Mouse (Mus musculus) hindbrain, embryonic 12.5 days (tissue): ENCODE data around the gene Pde4b. TPM values are rescaled to one million over a fixed set of nuclear protein-coding genes. Genes with fewer than 3 reads are reported as not detected.

Experiments used
- ATAC-seq: fragments of 200-750 bp; cut with Nextera tagmentation; 2 replicates; pipeline ENCODE4 v1.8.0; 2017; ENCODE audit warnings: moderate TSS enrichment; ENCODE audit not compliant: low FRiP score
- H3K27ac ChIP-seq: fragments of 300-500 bp; sonication (generic); 2 replicates; pipeline ENCODE4 v1.5.1; 2016; ENCODE audit warnings: mild to moderate bottlenecking
- H3K27me3 ChIP-seq: fragments of 300-500 bp; sonication (generic); 2 replicates; pipeline ENCODE4 v1.6.1; 2016; ENCODE audit warnings: mild to moderate bottlenecking
- H3K36me3 ChIP-seq: fragments of 300-500 bp; sonication (generic); 2 replicates; pipeline ENCODE4 v1.6.1; 2016; ENCODE audit warnings: mild to moderate bottlenecking
- H3K4me1 ChIP-seq: fragments of 300-500 bp; sonication (generic); 2 replicates; pipeline ENCODE4 v1.6.1; 2016
- H3K4me2 ChIP-seq: fragments of 300-500 bp; sonication (generic); replicated peaks from 2 replicates; pipeline ENCODE4 v1.6.1; 2016; ENCODE audit warnings: mild to moderate bottlenecking
- H3K4me3 ChIP-seq: fragments of 300-500 bp; sonication (generic); 2 replicates; pipeline ENCODE4 v1.5.1; 2016; ENCODE audit warnings: mild to moderate bottlenecking
- H3K9ac ChIP-seq: fragments of 300-500 bp; sonication (generic); 2 replicates; pipeline ENCODE4 v1.6.1; 2016; ENCODE audit warnings: mild to moderate bottlenecking, moderate library complexity
- H3K9me3 ChIP-seq: fragments of 300-500 bp; sonication (generic); replicated peaks from 2 replicates; pipeline ENCODE4 v1.6.1; 2016; ENCODE audit warnings: mild to moderate bottlenecking
- WGBS: fragments of 180-500 bp; shearing (Covaris S2); methylation state at CpG from one replicate; pipeline ENCODE4 v1.1.7; 2016; 5-methylcytosine and 5-hydroxymethylcytosine counted together
- polyA plus RNA-seq: library from polyadenylated mRNA; unstranded; fragments of >200 nt; fragmentation: Nextera tagmentation; extraction: Ambion mirVana; gene quantifications from 2 replicates; pipeline ENCODE4 v1.2.1, GENCODE M21; 2016

Pde4b gene
- polyA plus RNA-seq, 1 experiment from 2014 or later = 12.5 TPM

GRCm38 (mm10) chr4:102572591-102572990 lies 485.2 kb downstream of the Pde4b start:
- no peak overlapping the region for H3K27ac ChIP-seq
- H3K4me3 ChIP-seq = no peak overlapping the region
- H3K9me3 ChIP-seq = no peaks in the 10 kb centered on the region
- H3K9ac ChIP-seq = no peak overlapping the region
- H3K4me1 ChIP-seq = peaks cover 20% of the 10 kb centered on the region
- H3K4me2 ChIP-seq = no peak overlapping the region
- WGBS = 77% methylated on average over 3 of the region's 3 CpGs
- ATAC-seq = no peak
- H3K27me3 ChIP-seq = peaks cover 7% of the 10 kb centered on the region
- H3K36me3 ChIP-seq = no peaks in the 10 kb centered on the region

- Histone ChIP-seq H3K4me2 (no peak overlapping the region), H3K36me3 (no peaks in the 10 kb centered on the region), H3K27me3 (peaks cover 7% of the 10 kb centered on the region), H3K9me3 (no peaks in the 10 kb centered on the region), H3K9ac (no peak overlapping the region), H3K4me1 (peaks cover 20% of the 10 kb centered on the region), H3K4me3 (no peak overlapping the region), H3K27ac (no peak overlapping the region)
- no peak for ATAC-seq
- 85% methylated on average over 4 of the region's 4 CpGs for WGBS
These were observed 486.0 kb downstream of the Pde4b start for GRCm38 (mm10) chr4:102573361-102573781.

DNA sequence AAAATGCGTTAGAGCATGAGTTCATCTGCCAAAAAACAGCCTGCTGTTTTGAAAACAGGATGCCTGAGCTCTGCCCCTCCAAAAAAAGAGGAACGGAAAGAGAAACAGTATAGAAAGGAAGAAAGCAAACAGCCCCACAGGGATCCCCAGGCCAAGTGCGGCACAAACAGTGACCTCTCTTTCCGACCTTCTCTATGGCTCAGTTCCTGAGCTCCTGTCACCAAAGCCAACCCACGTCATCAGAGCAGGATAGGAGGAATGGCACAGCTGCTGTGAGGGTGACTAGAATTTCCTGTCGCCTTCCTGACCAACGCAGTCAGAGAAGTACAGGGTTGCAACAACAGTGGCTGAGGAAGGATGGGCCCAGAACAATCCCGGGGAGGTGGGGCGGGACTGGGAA lies 486.9 kb downstream of the Pde4b start:
- ATAC-seq = no peak
- Histone ChIP-seq H3K9me3 (no peaks in the 10 kb centered on the region), H3K27ac (no peak overlapping the region), H3K4me3 (no peak overlapping the region), H3K9ac (no peak overlapping the region), H3K27me3 (peaks cover 7% of the 10 kb centered on the region), H3K4me1 (peaks cover 15% of the 10 kb centered on the region), H3K36me3 (no peaks in the 10 kb centered on the region), H3K4me2 (no peak overlapping the region)
- 54% methylated on average over 9 of the region's 9 CpGs for WGBS

DNA sequence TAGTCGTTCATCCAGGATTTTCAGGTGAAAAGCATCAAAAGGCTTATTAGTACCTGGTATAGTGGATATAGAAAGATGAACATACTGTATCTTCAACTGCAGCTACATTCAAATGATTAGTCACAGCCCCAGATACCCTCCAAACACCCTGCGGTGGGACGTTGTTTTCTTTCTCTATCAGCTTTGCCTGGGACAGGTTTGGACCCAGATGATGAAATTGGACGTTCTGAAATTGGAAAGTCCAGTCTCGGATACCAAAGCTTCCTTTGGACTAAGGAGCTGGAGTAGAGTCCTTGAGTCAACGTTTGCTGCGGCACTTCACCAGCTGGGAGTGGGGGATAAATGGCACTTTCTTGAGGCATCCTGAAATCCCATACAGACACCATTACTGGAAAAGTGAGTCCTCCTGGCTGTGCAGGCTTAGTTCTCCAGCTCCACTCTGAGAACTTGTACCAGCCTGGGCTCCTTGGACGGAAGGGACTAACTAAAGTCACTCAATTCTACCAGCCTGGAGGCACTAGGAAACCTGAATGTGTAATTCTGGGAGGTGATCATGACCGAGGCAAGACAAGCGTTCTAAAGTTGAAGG lies 487.4 kb downstream of the Pde4b start:
- Histone ChIP-seq H3K4me2 (no peak overlapping the region), H3K27me3 (peaks cover 7% of the 10 kb centered on the region), H3K9ac (no peak overlapping the region), H3K9me3 (no peaks in the 10 kb centered on the region), H3K36me3 (no peaks in the 10 kb centered on the region), H3K27ac (no peak overlapping the region), H3K4me1 (peaks cover 14% of the 10 kb centered on the region), H3K4me3 (no peak overlapping the region)
- ATAC-seq = no peak
- WGBS = 80% methylated on average over 10 of the region's 10 CpGs

GRCm38 (mm10) chr4:102576109-102576508 lies 488.8 kb downstream of the Pde4b start:
- no peak overlapping the region for H3K27ac ChIP-seq
- no peak overlapping the region for H3K4me2 ChIP-seq
- 86% methylated on average over 6 of the region's 6 CpGs for WGBS
- no peak for ATAC-seq
- no peaks in the 10 kb centered on the region for H3K36me3 ChIP-seq
- no peaks in the 10 kb centered on the region for H3K9me3 ChIP-seq
- H3K9ac ChIP-seq = no peak overlapping the region
- H3K4me1 ChIP-seq = peaks cover 3% of the 10 kb centered on the region; the same call in 1 of the 2 replicates
- peaks cover 7% of the 10 kb centered on the region; the same call in 1 of the 2 replicates for H3K27me3 ChIP-seq
- no peak overlapping the region for H3K4me3 ChIP-seq

GRCm38 (mm10) chr4:102577636-102578035 lies 490.3 kb downstream of the Pde4b start:
- Histone ChIP-seq H3K27me3 (no peaks in the 10 kb centered on the region), H3K9me3 (no peaks in the 10 kb centered on the region), H3K9ac (no peak overlapping the region), H3K4me1 (peaks cover 3% of the 10 kb centered on the region; the same call in 1 of the 2 replicates), H3K36me3 (no peaks in the 10 kb centered on the region), H3K4me2 (no peak overlapping the region), H3K27ac (no peak overlapping the region), H3K4me3 (no peak overlapping the region)
- WGBS = 92% methylated on average over 14 of the region's 14 CpGs
- ATAC-seq = no peak

DNA sequence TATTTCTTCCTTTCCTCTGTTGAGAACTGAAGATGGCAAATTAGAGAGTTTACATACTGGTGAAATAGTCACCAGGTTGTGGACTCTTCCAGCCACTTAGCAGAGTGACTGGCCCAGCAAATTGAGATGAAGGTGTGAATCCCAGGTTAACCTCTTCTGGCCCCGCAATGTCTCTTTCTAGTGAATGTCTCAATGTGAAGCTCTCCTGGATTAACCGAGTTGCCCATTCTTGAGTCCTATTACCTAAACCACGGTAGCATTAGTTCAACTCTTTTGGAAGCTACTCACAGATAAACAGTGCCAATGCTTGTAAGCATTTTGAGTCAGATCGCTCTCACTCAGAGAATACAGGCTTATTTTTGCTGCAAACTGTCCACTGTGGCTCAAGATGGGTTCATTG lies 491.7 kb downstream of the Pde4b start:
- WGBS = 88% methylated on average over 4 of the region's 4 CpGs
- no peak overlapping the region for H3K4me2 ChIP-seq

GRCm38 (mm10) chr4:102579746-102580145 lies 492.4 kb downstream of the Pde4b start:
- 80% methylated on average over 2 of the region's 2 CpGs for WGBS
- Histone ChIP-seq H3K27me3 (no peaks in the 10 kb centered on the region), H3K4me1 (peaks cover 6% of the 10 kb centered on the region), H3K27ac (no peak overlapping the region), H3K36me3 (no peaks in the 10 kb centered on the region), H3K9ac (no peak overlapping the region), H3K4me3 (no peak overlapping the region), H3K4me2 (no peak overlapping the region), H3K9me3 (no peaks in the 10 kb centered on the region)
- no peak for ATAC-seq

More for the DNA sequence above, 491.7 kb downstream of the Pde4b start:
- no peaks in the 10 kb centered on the region for H3K36me3 ChIP-seq
- no peak overlapping the region for H3K27ac ChIP-seq
- H3K4me3 ChIP-seq = no peak overlapping the region
- peaks cover 3% of the 10 kb centered on the region; the same call in 1 of the 2 replicates for H3K4me1 ChIP-seq
- no peaks in the 10 kb centered on the region for H3K9me3 ChIP-seq
- ATAC-seq = no peak
- H3K9ac ChIP-seq = no peak overlapping the region
- H3K27me3 ChIP-seq = no peaks in the 10 kb centered on the region

DNA sequence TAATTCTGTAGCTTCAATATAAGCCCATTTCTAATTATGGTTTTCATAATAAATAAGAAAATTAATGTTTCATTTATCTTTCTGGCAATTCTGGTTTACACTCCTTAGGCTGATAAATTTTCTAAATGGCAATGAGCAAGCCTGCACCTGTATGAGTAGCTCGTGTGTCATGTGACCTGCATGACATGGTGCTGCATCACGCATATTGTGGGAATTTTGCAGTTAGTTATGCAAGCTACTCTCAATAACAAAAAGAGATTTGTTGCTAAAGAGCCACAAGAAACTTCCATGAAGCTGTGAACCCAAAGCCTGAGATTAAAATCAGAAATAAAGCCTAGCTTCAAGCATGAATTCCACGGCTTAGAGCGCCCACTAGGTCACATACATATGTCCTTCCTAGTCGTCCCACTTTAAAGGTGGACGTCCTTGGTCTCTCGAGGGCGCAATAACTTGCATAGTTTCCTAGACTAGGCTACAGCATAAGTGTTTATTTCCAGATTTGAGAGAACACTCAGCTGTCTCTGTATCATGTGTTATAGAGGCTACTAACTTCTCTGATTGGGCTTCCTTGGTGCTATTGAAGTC lies 494.9 kb downstream of the Pde4b start:
- Histone ChIP-seq H3K4me1 (peaks cover 5% of the 10 kb centered on the region), H3K27me3 (no peaks in the 10 kb centered on the region), H3K27ac (no peak overlapping the region), H3K36me3 (no peaks in the 10 kb centered on the region), H3K4me2 (no peak overlapping the region), H3K9me3 (no peaks in the 10 kb centered on the region), H3K9ac (no peak overlapping the region), H3K4me3 (no peak overlapping the region)
- 87% methylated on average over 8 of the region's 8 CpGs for WGBS
- no peak for ATAC-seq

DNA sequence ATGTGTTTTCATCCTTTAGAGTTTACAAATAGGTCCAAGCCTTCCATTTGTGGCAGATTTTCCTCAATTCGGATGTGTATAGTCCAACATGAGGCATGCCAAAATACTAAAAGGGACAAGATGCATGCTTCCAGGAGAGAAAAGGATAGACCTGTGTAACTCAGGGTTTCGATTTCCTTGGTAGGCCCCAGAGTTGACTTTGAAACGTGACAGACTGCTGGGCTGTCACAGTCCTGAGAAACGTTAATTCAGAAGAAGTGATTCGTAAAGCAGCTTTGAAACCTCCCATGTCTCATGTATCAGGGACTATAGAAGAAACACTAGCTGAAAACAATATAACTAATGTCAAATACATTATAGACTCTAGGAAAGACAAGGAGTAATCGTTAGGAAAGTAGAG lies 495.6 kb downstream of the Pde4b start:
- no peak for ATAC-seq
- Histone ChIP-seq H3K27me3 (no peaks in the 10 kb centered on the region), H3K4me3 (no peak overlapping the region), H3K27ac (no peak overlapping the region), H3K4me1 (peaks cover 5% of the 10 kb centered on the region), H3K9ac (no peak overlapping the region), H3K4me2 (no peak overlapping the region), H3K36me3 (no peaks in the 10 kb centered on the region), H3K9me3 (no peaks in the 10 kb centered on the region)
- WGBS = 79% methylated on average over 6 of the region's 6 CpGs

DNA sequence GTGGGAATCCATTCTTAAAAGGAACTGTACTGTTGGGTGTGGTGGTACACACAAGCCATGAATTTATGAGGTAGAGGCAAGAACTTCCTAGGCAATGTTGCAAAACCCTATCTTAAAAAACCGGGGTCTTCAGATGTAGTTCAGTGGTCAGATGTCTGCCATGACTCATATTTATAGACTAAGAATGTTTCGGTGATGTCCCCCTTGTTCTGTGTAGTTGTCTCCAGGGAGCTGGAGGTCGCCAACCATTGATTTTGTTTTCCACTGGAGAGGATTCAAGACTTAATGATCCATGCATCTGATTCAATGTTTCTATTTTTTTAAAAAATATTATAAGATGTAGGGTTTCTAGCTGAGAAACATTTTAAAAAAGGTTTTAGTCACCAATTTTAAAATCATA lies 496.1 kb downstream of the Pde4b start:
- no peak for ATAC-seq

DNA sequence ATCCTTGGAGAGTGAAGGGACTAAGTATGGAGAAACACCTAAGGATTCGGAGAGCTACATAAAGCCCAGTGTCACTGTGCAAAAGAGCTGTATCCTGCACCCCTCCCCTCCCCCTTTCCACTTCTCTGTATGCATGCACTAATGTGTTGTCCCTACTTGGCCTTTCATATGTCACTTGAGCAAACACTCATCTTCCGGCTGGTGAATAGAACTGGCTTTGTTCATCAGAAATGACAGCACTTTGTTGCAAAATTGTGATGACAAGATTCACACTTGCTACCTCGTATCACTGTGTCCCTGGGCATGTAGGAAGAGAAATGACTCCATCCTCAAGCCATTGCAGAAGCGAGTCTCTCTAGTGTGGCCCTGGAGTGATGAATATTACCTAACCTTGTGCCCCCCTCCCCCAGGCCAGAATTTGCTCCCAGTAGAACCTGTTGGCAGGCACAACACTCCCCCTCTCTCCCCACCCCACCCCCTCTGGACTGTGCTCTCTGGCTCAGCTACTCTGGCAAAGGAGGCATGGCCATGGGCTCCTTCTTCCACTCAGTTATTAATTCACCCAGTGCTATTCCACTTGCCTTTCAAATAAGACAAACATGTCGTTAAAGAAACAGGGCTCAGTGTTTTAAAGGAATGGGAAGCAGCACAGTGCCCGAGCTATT lies 497.4 kb downstream of the Pde4b start:
- H3K9me3 ChIP-seq = no peaks in the 10 kb centered on the region
- H3K4me2 ChIP-seq = no peak overlapping the region
- H3K27ac ChIP-seq = no peak overlapping the region; the same call in 1 of the 2 replicates
- no peak overlapping the region for H3K9ac ChIP-seq
- no peak for ATAC-seq
- no peaks in the 10 kb centered on the region for H3K27me3 ChIP-seq
- H3K4me3 ChIP-seq = no peak overlapping the region
- H3K4me1 ChIP-seq = peaks cover 19% of the 10 kb centered on the region
- WGBS = 46% methylated on average over 6 of the region's 6 CpGs
- H3K36me3 ChIP-seq = no peaks in the 10 kb centered on the region

More for the DNA sequence above, 496.1 kb downstream of the Pde4b start:
- no peaks in the 10 kb centered on the region for H3K27me3 ChIP-seq
- no peaks in the 10 kb centered on the region for H3K36me3 ChIP-seq
- H3K4me2 ChIP-seq = no peak overlapping the region
- no peak overlapping the region for H3K27ac ChIP-seq
- 81% methylated on average over 3 of the region's 3 CpGs for WGBS
- no peaks in the 10 kb centered on the region for H3K9me3 ChIP-seq
- no peak overlapping the region for H3K4me3 ChIP-seq
- peaks cover 6% of the 10 kb centered on the region for H3K4me1 ChIP-seq
- no peak overlapping the region for H3K9ac ChIP-seq
